Mouse (Mus musculus): Measurements from ENCODE around the gene Klf4. TPM values are rescaled to one million over a fixed set of nuclear protein-coding genes. Genes with fewer than 3 reads are reported as not detected.

The Klf4 gene
- 3.7 and 3.8 TPM in 2 replicates for polyA plus RNA-seq (2015; fragmentation: Nextera tagmentation; extraction: Ambion mirVana)

DNA sequence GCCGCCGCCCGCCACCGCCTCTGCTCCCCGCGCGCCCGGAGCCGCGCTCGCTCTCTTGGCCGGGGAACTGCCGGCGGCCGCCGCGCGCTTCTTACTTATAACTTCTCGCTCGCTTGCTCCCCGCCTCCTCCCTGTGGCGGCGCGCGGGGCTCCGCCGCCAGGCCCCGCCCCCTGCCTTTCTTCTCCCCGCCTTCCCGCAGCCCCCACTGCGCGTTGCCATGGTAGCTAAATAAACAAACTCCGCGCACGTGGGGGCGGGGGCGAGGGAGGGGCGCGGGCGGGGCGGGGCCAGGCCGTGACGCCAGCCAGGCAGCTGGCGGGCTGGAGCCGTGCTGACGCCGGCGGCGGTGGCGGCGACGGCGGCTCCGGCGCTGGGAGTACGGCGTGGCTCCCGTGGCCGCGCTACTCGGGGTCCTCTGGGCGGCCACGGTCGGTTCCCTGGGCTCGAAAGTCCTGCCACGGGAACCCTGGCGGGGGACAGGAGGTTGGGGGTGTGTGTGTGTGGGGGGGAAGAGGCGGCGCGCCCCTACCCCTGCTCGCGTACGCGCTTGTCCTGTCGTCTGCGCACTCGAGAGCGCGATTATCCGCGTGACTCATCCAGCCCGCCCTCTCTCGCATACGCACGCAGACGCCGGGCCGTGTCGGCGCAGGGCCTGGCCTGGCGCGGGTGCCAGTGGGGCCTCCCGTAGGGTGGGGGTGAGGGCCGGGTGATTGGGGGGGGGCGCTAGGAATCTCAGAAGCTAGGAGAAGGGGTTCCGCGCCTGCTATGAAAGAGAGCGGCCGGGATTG, at the start of gene Klf4:
Gene Klf4, minus strand, starts transcription at position 60 of the 789 bp plus-strand sequence.
- peak; percentile 84 for ATAC-seq (ENCODE audit: extremely low read depth, insufficient number of reproducible peaks, low FRiP score, low TSS enrichment)
- H3K9ac ChIP-seq: peak within 1 kb of the TSS; percentile 87
- peaks cover 14% of the 10 kb centered on the region; the same call in 1 of the 2 replicates for H3K27me3 ChIP-seq (replicated peaks)
- H3K9me3 ChIP-seq: no peaks in the 10 kb centered on the region
- H3K4me2 ChIP-seq: peak within 1 kb of the TSS; percentile 96
- H3K36me3 ChIP-seq: no peaks in the 10 kb centered on the region
- H3K27ac ChIP-seq (replicated peaks): peak within 1 kb of the TSS; percentile 92
- peaks cover 25% of the 10 kb centered on the region for H3K4me1 ChIP-seq
- under 1% methylated on average over 95 of the region's 99 CpGs for WGBS
- peak within 1 kb of the TSS; percentile 73 for H3K4me3 ChIP-seq

DNA sequence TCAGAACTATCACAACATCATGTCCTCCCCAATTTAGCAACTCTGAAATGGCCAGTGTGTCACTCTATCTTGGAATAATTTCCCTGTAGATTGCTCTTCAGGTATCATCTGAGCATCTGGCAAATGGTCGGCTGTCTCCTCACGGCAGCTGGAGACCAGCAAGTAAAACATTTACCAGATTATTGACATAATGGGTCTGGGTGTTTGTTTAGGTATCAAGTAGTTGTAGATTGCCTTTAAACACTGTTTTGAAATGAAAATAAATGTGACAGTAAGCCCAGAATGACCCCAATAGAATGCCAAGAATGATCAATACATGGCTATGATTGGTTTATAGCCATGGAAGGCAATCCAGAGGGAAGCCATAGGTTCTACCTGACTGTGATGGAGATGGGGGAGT, 39.2 kb upstream of the Klf4 start:
- no peaks in the 10 kb centered on the region for H3K36me3 ChIP-seq
- ATAC-seq (ENCODE audit: extremely low read depth, insufficient number of reproducible peaks, low FRiP score, low TSS enrichment): no peak
- H3K4me3 ChIP-seq: no peak overlapping the region
- H3K9ac ChIP-seq: no peak overlapping the region
- no peak overlapping the region for H3K4me2 ChIP-seq
- WGBS: 74% methylated on average over 2 of the region's 2 CpGs
- H3K4me1 ChIP-seq: no peaks in the 10 kb centered on the region
- H3K27me3 ChIP-seq (replicated peaks): peaks cover 5% of the 10 kb centered on the region
- H3K9me3 ChIP-seq: no peaks in the 10 kb centered on the region
- H3K27ac ChIP-seq (replicated peaks): no peak overlapping the region

DNA sequence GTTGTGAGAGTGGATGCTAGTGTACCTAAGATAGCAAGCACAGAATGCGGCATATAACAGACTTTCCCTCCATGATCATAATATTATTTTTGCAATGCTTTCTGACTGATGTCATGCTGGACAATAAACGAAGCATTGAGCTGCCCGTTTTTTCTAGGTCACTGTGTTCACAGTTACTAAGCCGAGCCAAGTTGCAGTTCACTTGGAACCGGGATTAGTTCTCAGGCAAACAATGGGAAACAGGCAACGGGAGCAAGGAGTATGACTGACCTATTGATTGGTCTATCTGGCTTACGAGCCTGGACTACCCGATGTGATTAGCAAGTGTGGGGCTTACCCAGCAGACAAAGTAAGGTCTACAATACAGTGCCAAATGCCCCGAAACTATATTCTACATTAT, 35.7 kb upstream of the Klf4 start:
- H3K4me3 ChIP-seq: no peak overlapping the region
- no peak overlapping the region for H3K27ac ChIP-seq (replicated peaks)
- no peak overlapping the region for H3K4me2 ChIP-seq
- H3K27me3 ChIP-seq (replicated peaks): no peaks in the 10 kb centered on the region; the same call in 1 of the 2 replicates
- H3K9me3 ChIP-seq: no peaks in the 10 kb centered on the region
- H3K4me1 ChIP-seq: no peaks in the 10 kb centered on the region
- H3K36me3 ChIP-seq: no peaks in the 10 kb centered on the region
- H3K9ac ChIP-seq: no peak overlapping the region
- no peak for ATAC-seq (ENCODE audit: extremely low read depth, insufficient number of reproducible peaks, low FRiP score, low TSS enrichment)
- WGBS: 74% methylated on average over 9 of the region's 9 CpGs

DNA sequence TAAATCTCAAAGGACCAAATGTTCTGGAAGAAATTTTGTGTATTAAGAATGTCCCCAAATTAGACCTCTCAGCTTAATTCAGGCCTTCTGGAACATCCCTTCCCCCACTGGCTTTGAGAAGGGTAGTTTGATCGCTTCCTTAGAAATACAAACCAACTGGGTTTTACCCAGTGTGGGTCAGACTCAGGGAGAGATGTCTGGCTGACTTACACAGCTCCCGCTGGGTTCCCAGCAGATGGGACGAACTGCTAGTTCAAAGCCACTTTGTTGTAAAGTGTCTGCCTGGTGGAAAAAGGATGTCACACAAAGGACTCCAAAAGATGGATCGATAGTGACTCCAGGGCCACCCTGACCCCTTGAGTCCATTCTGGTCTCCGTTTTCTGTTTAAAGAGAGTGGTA, 35.3 kb upstream of the Klf4 start:
- no peaks in the 10 kb centered on the region for H3K4me1 ChIP-seq
- no peak overlapping the region for H3K9ac ChIP-seq
- no peaks in the 10 kb centered on the region for H3K36me3 ChIP-seq
- WGBS: 73% methylated on average over 5 of the region's 5 CpGs
- no peak for ATAC-seq (ENCODE audit: extremely low read depth, insufficient number of reproducible peaks, low FRiP score, low TSS enrichment)
- H3K27me3 ChIP-seq (replicated peaks): no peaks in the 10 kb centered on the region; the same call in 1 of the 2 replicates
- H3K4me2 ChIP-seq: no peak overlapping the region
- no peak overlapping the region for H3K27ac ChIP-seq (replicated peaks)
- no peak overlapping the region for H3K4me3 ChIP-seq
- H3K9me3 ChIP-seq: no peaks in the 10 kb centered on the region

DNA sequence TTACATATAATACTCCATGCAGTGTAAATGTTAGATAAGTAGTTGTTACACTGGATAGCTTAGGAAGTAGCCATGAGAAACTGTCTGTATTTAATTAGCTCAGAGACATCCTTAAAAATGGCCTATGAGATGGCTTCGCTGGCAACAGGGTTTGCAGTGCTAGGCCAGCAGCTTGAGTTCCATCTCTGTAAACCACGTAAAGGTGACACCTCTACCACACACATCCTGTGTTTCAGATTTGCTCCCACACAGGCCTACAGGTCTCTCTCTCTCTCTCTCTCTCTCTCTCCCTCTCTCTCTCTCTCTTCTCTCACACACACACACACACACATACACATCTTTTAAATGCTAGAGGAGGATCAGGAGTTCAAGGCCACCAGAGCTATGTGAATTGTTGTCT, 32.1 kb upstream of the Klf4 start:
- H3K27me3 ChIP-seq (replicated peaks): no peaks in the 10 kb centered on the region
- H3K9me3 ChIP-seq: no peaks in the 10 kb centered on the region
- H3K4me2 ChIP-seq: no peak overlapping the region
- no peak overlapping the region for H3K27ac ChIP-seq (replicated peaks)
- H3K4me1 ChIP-seq: no peaks in the 10 kb centered on the region
- no peak overlapping the region for H3K9ac ChIP-seq
- no peak overlapping the region for H3K4me3 ChIP-seq
- WGBS: 74% methylated on average over 2 of the region's 2 CpGs
- H3K36me3 ChIP-seq: no peaks in the 10 kb centered on the region
- ATAC-seq (ENCODE audit: extremely low read depth, insufficient number of reproducible peaks, low FRiP score, low TSS enrichment): no peak

DNA sequence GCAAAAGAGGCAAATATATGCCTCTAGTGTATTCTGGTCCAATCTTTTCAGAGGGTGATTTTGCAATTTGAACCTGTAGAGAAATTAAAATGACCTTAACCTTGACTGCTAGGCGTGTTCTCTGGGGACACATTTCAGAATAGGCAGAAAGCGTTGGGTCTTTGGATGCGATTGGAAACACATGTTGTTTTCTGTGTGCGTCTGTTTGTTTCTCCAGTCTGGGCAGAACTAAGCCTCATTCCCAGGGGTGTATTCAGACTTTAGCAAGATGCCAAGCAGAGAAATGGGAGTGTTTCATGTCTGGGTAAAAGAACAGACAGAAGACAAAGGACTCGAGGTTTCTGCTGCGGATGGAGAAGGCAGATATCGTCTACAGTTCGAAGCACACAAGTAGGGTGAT, 30.8 kb upstream of the Klf4 start:
- ATAC-seq (ENCODE audit: extremely low read depth, insufficient number of reproducible peaks, low FRiP score, low TSS enrichment): no peak
- no peaks in the 10 kb centered on the region for H3K27me3 ChIP-seq (replicated peaks)
- H3K27ac ChIP-seq (replicated peaks): no peak overlapping the region
- H3K9ac ChIP-seq: no peak overlapping the region
- no peak overlapping the region for H3K4me2 ChIP-seq
- H3K36me3 ChIP-seq: no peaks in the 10 kb centered on the region
- no peak overlapping the region for H3K4me3 ChIP-seq
- H3K4me1 ChIP-seq: no peaks in the 10 kb centered on the region
- H3K9me3 ChIP-seq: no peaks in the 10 kb centered on the region
- WGBS: 53% methylated on average over 8 of the region's 8 CpGs

DNA sequence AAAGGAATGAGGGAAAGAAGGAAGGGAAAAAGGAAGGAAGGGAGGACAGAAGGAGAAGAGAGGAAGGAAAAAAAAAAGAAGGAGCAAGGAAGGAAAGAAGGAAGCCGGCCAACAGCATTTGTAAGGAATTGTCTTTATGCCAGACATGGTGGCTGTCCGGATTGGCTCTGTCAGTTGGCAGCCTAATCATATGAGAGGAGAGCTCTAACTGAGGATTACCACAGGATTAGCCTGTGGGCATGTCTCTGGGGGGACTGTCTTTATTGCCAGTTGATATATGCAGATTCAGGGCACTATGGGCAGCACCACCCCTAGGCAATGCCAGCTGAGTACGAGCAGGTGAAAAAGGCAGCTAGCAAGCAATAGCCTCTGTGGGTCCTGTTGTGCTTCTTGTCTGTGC, 29.8 kb upstream of the Klf4 start:
- no peak for ATAC-seq (ENCODE audit: extremely low read depth, insufficient number of reproducible peaks, low FRiP score, low TSS enrichment)
- H3K4me2 ChIP-seq: no peak overlapping the region
- H3K4me1 ChIP-seq: no peaks in the 10 kb centered on the region
- no peaks in the 10 kb centered on the region for H3K27me3 ChIP-seq (replicated peaks)
- H3K9me3 ChIP-seq: no peaks in the 10 kb centered on the region
- H3K27ac ChIP-seq (replicated peaks): no peak overlapping the region
- no peak overlapping the region for H3K9ac ChIP-seq
- no peaks in the 10 kb centered on the region for H3K36me3 ChIP-seq
- no peak overlapping the region for H3K4me3 ChIP-seq
- 80% methylated on average over 3 of the region's 3 CpGs for WGBS

DNA sequence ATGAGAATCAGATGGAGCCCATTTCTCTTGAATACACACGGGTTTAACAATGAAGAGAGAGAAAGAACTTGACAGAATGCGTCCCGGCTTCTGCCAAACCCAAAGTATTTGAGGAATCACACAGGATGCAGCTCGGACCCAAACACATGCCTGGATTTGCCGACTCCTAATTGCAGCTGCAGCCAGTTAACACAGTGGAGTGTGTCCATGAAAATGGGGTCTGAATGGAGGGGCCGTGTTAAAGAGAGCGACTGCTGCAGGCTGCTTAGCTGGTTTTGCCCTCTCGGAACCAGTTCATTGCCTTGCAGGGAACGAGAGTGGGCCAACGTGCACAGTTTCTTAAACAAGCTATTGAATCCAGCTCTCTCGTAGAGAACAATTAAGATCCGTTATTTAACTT, 14.6 kb upstream of the Klf4 start:
- WGBS: 80% methylated on average over 12 of the region's 12 CpGs
- no peak for ATAC-seq (ENCODE audit: extremely low read depth, insufficient number of reproducible peaks, low FRiP score, low TSS enrichment)
- no peak overlapping the region for H3K9ac ChIP-seq

DNA sequence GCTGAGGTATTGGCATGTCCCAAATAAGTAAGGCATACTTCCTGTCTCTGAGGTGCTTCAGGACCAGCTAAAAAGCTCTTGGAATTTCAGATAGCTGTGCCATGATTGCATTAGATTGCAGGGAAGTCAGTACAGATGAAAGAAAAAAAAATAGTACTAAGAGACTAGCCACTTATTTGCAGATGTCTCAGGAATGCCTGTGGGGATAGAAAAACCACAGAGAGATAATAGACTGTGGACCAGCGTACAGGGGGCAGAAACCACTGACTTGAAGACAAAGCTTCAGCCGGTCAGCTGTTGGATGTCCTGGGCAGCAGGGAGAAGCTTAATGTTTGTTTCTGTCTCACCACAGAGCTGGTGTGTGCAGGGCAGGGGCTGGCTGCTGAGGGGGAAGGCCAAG, 10.5 kb upstream of the Klf4 start:
- Histone ChIP-seq H3K9ac (no peak overlapping the region), H3K9me3 (no peaks in the 10 kb centered on the region), H3K27me3 (replicated peaks) (no peaks in the 10 kb centered on the region), H3K4me3 (no peak overlapping the region), H3K4me2 (no peak overlapping the region), H3K36me3 (no peaks in the 10 kb centered on the region), H3K4me1 (peaks cover 39% of the 10 kb centered on the region), H3K27ac (replicated peaks) (0 out of 2 replicates have a peak overlapping the region, but pooled peaks have one; percentile 1)
- ATAC-seq (ENCODE audit: extremely low read depth, insufficient number of reproducible peaks, low FRiP score, low TSS enrichment): no peak
- WGBS: 20% methylated on average over 2 of the region's 2 CpGs

More for the DNA sequence above, 14.6 kb upstream of the Klf4 start:
- Histone ChIP-seq H3K27ac (replicated peaks) (no peak overlapping the region), H3K4me1 (peaks cover 14% of the 10 kb centered on the region), H3K9me3 (no peaks in the 10 kb centered on the region), H3K27me3 (replicated peaks) (no peaks in the 10 kb centered on the region), H3K4me2 (no peak overlapping the region), H3K36me3 (no peaks in the 10 kb centered on the region), H3K4me3 (no peak overlapping the region)

DNA sequence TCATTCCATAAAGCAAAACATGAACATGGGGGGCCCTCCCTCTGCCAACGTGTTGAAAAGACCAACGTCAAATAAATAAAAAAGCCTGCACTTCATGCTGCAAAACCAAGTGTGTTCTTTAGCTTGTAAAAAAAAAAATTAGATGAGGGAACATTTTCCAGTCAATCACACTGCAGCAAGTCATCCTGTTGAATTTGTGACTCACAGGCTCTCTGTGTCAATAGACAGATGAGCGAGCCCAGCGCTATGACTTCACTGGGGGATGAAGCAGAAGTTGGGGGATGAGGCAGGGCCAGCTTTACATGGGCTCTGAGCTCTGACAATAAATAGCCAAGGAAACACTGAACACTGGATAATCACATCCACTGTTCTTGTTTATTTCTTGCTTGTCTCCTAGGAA, 9.4 kb upstream of the Klf4 start:
- Histone ChIP-seq H3K27me3 (replicated peaks) (0 out of 2 replicates have a peak, but pooled peaks cover 1% of the 10 kb centered on the region), H3K27ac (replicated peaks) (peak overlapping the region; percentile 32; the same call in 1 of the 2 replicates), H3K36me3 (no peaks in the 10 kb centered on the region), H3K4me1 (peaks cover 39% of the 10 kb centered on the region), H3K4me2 (no peak overlapping the region), H3K9ac (no peak overlapping the region), H3K9me3 (no peaks in the 10 kb centered on the region), H3K4me3 (no peak overlapping the region)
- 40% methylated on average over 4 of the region's 4 CpGs for WGBS
- ATAC-seq (ENCODE audit: extremely low read depth, insufficient number of reproducible peaks, low FRiP score, low TSS enrichment): no peak

DNA sequence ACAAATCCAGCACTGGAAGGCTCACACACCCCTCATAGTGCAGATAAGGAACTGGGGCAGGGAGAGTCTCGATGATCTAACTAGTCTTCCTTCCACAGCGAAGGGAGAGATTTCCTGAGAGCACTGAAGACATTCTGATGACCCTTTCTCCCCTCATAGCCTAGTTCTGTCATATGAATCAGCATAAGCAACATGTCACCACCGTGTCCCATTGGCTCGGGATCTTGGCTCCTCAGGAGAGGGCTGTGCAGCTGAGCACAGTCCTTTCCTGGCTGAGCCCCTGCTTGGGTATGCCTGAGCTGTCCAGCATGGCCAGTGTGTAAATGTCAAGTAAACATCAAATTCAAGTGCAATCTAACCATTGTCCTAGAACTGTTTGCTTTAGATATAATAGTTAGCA, 9.0 kb upstream of the Klf4 start:
- Histone ChIP-seq H3K36me3 (no peaks in the 10 kb centered on the region), H3K4me3 (no peak overlapping the region), H3K9me3 (no peaks in the 10 kb centered on the region), H3K4me2 (no peak overlapping the region), H3K27ac (replicated peaks) (peak overlapping the region; percentile 32; the same call in 1 of the 2 replicates), H3K9ac (no peak overlapping the region), H3K4me1 (peaks cover 39% of the 10 kb centered on the region), H3K27me3 (replicated peaks) (0 out of 2 replicates have a peak, but pooled peaks cover 3% of the 10 kb centered on the region)
- no peak; the same call in 1 of the 2 replicates for ATAC-seq (ENCODE audit: extremely low read depth, insufficient number of reproducible peaks, low FRiP score, low TSS enrichment)
- 13% methylated on average over 4 of the region's 4 CpGs for WGBS

DNA sequence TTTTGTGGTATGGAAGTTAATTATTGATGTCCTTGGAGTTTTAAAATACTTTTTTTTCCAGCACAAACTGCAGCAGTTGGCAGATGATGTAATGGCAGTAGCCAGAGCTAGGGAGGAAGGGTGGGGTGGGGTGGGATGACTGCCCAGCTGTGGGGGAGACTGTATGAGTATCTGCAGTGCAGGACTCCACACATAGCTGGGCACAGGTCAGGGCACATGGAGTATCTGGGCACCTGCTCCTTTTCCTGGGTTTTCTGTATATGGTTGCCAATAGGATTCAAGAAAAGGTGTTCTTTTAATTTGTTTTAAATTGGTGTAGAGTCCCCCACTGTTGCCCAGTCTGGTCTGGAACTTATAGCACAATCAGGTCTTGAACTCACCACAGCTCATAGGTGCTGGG, 2.7 kb upstream of the Klf4 start:
- no peak overlapping the region for H3K4me2 ChIP-seq
- peaks cover 14% of the 10 kb centered on the region; the same call in 1 of the 2 replicates for H3K27me3 ChIP-seq (replicated peaks)
- no peak for ATAC-seq (ENCODE audit: extremely low read depth, insufficient number of reproducible peaks, low FRiP score, low TSS enrichment)
- no peaks in the 10 kb centered on the region for H3K36me3 ChIP-seq
- peaks cover 24% of the 10 kb centered on the region for H3K4me1 ChIP-seq
- no peaks in the 10 kb centered on the region for H3K9me3 ChIP-seq
- H3K4me3 ChIP-seq: no peak overlapping the region
- H3K9ac ChIP-seq: no peak overlapping the region
- no peak overlapping the region for H3K27ac ChIP-seq (replicated peaks)
